Mouse (Mus musculus) hindbrain, postnatal 0 days (tissue): ENCODE results near the gene Mthfr. TPM values are rescaled to one million over a fixed set of nuclear protein-coding genes. Genes with fewer than 3 reads are reported as not detected.

ENCODE experiments used
- ATAC-seq: fragments of 200-750 bp; cut with Nextera tagmentation; 2 replicates; pipeline ENCODE4 v1.8.0; 2017; ENCODE audit warnings: mild to moderate bottlenecking, moderate TSS enrichment, moderate library complexity
- DNase-seq: peaks from one replicate; pipeline ENCODE4 v3.0.0-alpha.2; 2015; ENCODE audit warnings: low spot score
- H3K27ac ChIP-seq: fragments of 300-500 bp; sonication (generic); 2 replicates; pipeline ENCODE4 v1.5.1; 2014; ENCODE audit warnings: mild to moderate bottlenecking
- H3K27me3 ChIP-seq: fragments of 300-500 bp; sonication (generic); 2 replicates; pipeline ENCODE4 v1.6.1; 2014; ENCODE audit warnings: low read length, mixed read lengths; ENCODE audit not compliant: insufficient read depth
- H3K36me3 ChIP-seq: fragments of 300-500 bp; sonication (generic); 2 replicates; pipeline ENCODE4 v1.6.1; 2014; ENCODE audit warnings: low read length, mixed read lengths; ENCODE audit not compliant: insufficient read depth
- H3K4me1 ChIP-seq: fragments of 300-500 bp; sonication (generic); 2 replicates; pipeline ENCODE4 v1.6.1; 2014; ENCODE audit warnings: antibody characterized with exemption, low read length, mixed read lengths; ENCODE audit not compliant: insufficient read depth
- H3K4me2 ChIP-seq: fragments of 300-500 bp; sonication (generic); 2 replicates; pipeline ENCODE4 v1.6.1; 2014; ENCODE audit warnings: low read depth, mild to moderate bottlenecking, low read length, moderate library complexity, mixed read lengths
- H3K4me3 ChIP-seq: fragments of 300-500 bp; sonication (generic); 2 replicates; pipeline ENCODE4 v1.5.1; 2014; ENCODE audit warnings: low read length
- H3K9ac ChIP-seq: fragments of 300-500 bp; sonication (generic); replicated peaks from 2 replicates; pipeline ENCODE4 v1.6.1; 2014; ENCODE audit warnings: mild to moderate bottlenecking, low read length, moderate library complexity, mixed read lengths
- H3K9me3 ChIP-seq: fragments of 300-500 bp; sonication (generic); 2 replicates; pipeline ENCODE4 v1.6.1; 2016; ENCODE audit warnings: low read length, mixed read lengths
- CTCF ChIP-seq: IDR thresholded peaks from 2 replicates; pipeline ENCODE4 v1.5.1; 2016; ENCODE audit warnings: antibody characterized with exemption, control low read depth, low read depth
- WGBS: fragments of 180-500 bp; shearing (Covaris S2); extraction: QIAGEN DNeasy Blood & Tissue Kit; methylation state at CpG from one replicate; pipeline ENCODE4 v1.1.7; 2014; 5-methylcytosine and 5-hydroxymethylcytosine counted together
- polyA plus RNA-seq: library from polyadenylated mRNA; unstranded; fragments of >200 nt; fragmentation: Nextera tagmentation; extraction: Ambion mirVana; gene quantifications from 2 replicates; pipeline ENCODE4 v1.2.1, GENCODE M21; 2015
- total RNA-seq: library from RNA; depleted of rRNA; stranded (reverse); fragments of >200 nt; gene quantifications from 2 replicates; pipeline ENCODE4 v1.2.3, GENCODE M21; 2014

The Mthfr gene
- total and polyA plus RNA-seq, 2 experiments from 2014 or later = 9.3 to 52.4 TPM

- TF ChIP-seq CTCF = no peak
- no peak for DNase-seq
- H3K27me3 ChIP-seq = no peaks in the 10 kb centered on the region
- WGBS = 94% methylated on average over 10 of the region's 10 CpGs
- H3K9me3 ChIP-seq = no peaks in the 10 kb centered on the region
- no peak overlapping the region for H3K9ac ChIP-seq
- no peaks in the 10 kb centered on the region for H3K36me3 ChIP-seq
- no peak for ATAC-seq
- no peak overlapping the region for H3K4me3 ChIP-seq
- H3K27ac ChIP-seq = peak overlapping the region; percentile 29; the same call in 1 of the 2 replicates
- no peaks in the 10 kb centered on the region for H3K4me1 ChIP-seq
- H3K4me2 ChIP-seq = no peak overlapping the region
Observed at GRCm38 (mm10) chr4:148081201-148081600, 42.3 kb downstream of the Mthfr start.

- 56% methylated on average over 12 of the region's 12 CpGs for WGBS
- H3K9me3 ChIP-seq = no peaks in the 10 kb centered on the region
- no peaks in the 10 kb centered on the region for H3K4me1 ChIP-seq
- no peaks in the 10 kb centered on the region for H3K27me3 ChIP-seq
- no peak overlapping the region for H3K4me2 ChIP-seq
- H3K9ac ChIP-seq = no peak overlapping the region
- DNase-seq (peak; percentile 73), ATAC-seq (peak; percentile 9; the same call in 1 of the 2 replicates)
- no peak overlapping the region for H3K4me3 ChIP-seq
- no peak overlapping the region for H3K27ac ChIP-seq
- TF ChIP-seq CTCF = peak; percentile 77
- H3K36me3 ChIP-seq = no peaks in the 10 kb centered on the region
Observed at GRCm38 (mm10) chr4:148082257-148083044, 43.6 kb downstream of the Mthfr start.

DNA sequence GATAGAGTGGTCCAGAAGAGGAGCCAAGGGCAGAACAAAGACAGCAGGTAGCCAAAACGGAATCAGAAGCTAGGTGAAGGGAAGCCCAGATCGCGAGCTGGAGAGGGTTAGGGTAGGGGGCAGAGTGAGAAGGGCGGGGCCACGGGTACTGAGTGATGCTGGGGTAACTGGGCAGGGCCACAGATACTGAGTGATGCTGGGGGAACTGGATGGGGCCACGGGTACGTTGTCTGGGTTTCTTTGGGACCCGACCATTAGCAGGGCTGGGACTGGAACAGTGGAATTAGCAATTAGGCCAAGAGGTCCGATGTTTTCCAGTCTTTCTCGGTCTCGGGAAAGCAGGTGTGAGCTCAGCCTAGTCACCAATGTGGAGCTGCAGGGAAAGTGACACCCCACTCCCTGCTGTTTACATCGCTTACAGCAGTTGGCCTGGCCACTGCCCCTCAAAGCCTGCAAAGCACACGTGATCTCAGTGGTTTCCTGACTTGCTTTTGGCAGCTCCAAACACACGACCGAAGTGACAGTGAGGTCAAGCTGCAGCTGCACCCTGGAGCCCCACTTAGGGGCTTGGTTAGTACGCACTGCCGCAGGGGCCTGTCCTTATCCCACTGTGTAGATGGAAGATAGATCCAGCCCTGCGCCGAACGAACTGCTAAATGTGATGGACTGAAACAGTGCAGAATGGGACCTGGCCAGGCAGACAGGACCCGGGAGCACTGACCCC lies 44.5 kb downstream of the Mthfr start:
- Histone ChIP-seq H3K9me3 (no peaks in the 10 kb centered on the region), H3K36me3 (no peaks in the 10 kb centered on the region), H3K4me3 (no peak overlapping the region), H3K4me1 (peaks cover 4% of the 10 kb centered on the region; the same call in 1 of the 2 replicates), H3K27ac (no peak overlapping the region), H3K4me2 (no peak overlapping the region), H3K27me3 (no peaks in the 10 kb centered on the region), H3K9ac (no peak overlapping the region)
- no peak for TF ChIP-seq CTCF
- no peak for DNase-seq
- WGBS = 61% methylated on average over 21 of the region's 21 CpGs
- ATAC-seq = no peak

DNA sequence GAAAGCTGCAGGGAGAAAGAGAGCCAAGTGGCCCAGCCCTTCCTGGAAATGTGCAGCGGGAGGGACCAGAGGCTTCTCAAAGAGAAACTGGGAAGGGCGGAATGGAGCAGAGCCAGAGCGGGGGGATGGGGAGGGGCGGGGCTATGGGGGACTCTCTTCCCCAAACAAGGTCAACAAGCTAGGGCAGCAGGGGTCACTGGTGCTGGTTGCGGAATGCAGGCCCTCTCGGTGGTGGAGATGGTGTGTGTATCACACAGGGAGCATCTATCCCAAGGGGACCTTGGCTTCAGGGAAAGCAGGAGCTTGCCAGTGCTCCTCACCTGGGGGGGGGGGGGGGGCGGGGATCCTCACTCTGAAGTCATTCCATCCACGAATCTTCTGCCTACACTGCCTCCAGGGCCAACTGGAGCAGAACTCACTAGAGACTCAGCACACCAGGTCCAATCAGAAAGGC lies 45.4 kb downstream of the Mthfr start:
- Histone ChIP-seq H3K9ac (no peak overlapping the region), H3K4me1 (peaks cover 5% of the 10 kb centered on the region; the same call in 1 of the 2 replicates), H3K9me3 (no peaks in the 10 kb centered on the region), H3K36me3 (no peaks in the 10 kb centered on the region), H3K4me3 (no peak overlapping the region), H3K27me3 (no peaks in the 10 kb centered on the region), H3K4me2 (no peak overlapping the region), H3K27ac (no peak overlapping the region)
- no peak for DNase-seq
- no peak for TF ChIP-seq CTCF
- WGBS = 17% methylated on average over 6 of the region's 8 CpGs
- no peak for ATAC-seq

GRCm38 (mm10) chr4:148085131-148085906 lies 46.4 kb downstream of the Mthfr start:
- 39% methylated on average over 10 of the region's 10 CpGs for WGBS
- no peaks in the 10 kb centered on the region for H3K36me3 ChIP-seq
- peaks cover 5% of the 10 kb centered on the region; the same call in 1 of the 2 replicates for H3K4me1 ChIP-seq

GRCm38 (mm10) chr4:148085907-148086305 lies 47.0 kb downstream of the Mthfr start:
- WGBS = 63% methylated on average over 3 of the region's 3 CpGs
- H3K36me3 ChIP-seq = no peaks in the 10 kb centered on the region
- H3K4me1 ChIP-seq = peaks cover 5% of the 10 kb centered on the region; the same call in 1 of the 2 replicates
- no peak overlapping the region for H3K27ac ChIP-seq
- no peak overlapping the region for H3K4me2 ChIP-seq
- H3K9me3 ChIP-seq = no peaks in the 10 kb centered on the region
- no peak for TF ChIP-seq CTCF
- ATAC-seq = no peak
- H3K4me3 ChIP-seq = no peak overlapping the region
- no peak for DNase-seq
- no peaks in the 10 kb centered on the region for H3K27me3 ChIP-seq
- no peak overlapping the region for H3K9ac ChIP-seq

More at GRCm38 (mm10) chr4:148085131-148085906, 46.4 kb downstream of the Mthfr start:
- Histone ChIP-seq H3K4me2 (no peak overlapping the region), H3K4me3 (no peak overlapping the region), H3K27me3 (no peaks in the 10 kb centered on the region), H3K9ac (no peak overlapping the region), H3K9me3 (no peaks in the 10 kb centered on the region), H3K27ac (no peak overlapping the region)
- DNase-seq = no peak
- ATAC-seq = no peak
- no peak for TF ChIP-seq CTCF
